Mouse (Mus musculus): Measurements from ENCODE around the gene Hist1h2bg.

Hist1h2bg gene

GRCm38 (mm10) chr13:23571022-23571503 lies at the start of gene Hist1h2bg, which contains the start of gene Hist1h2ae:
Hist1h2bg (plus strand) TSS chr13:23571396.
Hist1h2ae (minus strand) TSS chr13:23571220.
- DNase-seq = peak; percentile 73

- peak; percentile 70 for DNase-seq
Observed at GRCm38 (mm10) chr13:23521703-23522102, 49.5 kb upstream of the Hist1h2bg start.

GRCm38 (mm10) chr13:23523976-23524375 lies 47.2 kb upstream of the Hist1h2bg start:
- no peak for DNase-seq

GRCm38 (mm10) chr13:23524654-23525053 lies 46.5 kb upstream of the Hist1h2bg start:
- peak; percentile 70 for DNase-seq

GRCm38 (mm10) chr13:23525901-23526300 lies 45.3 kb upstream of the Hist1h2bg start:
- no peak for DNase-seq

GRCm38 (mm10) chr13:23526312-23526711 lies 44.9 kb upstream of the Hist1h2bg start:
- DNase-seq = peak; percentile 89

GRCm38 (mm10) chr13:23529005-23529404 lies 42.2 kb upstream of the Hist1h2bg start:
- DNase-seq = no peak

GRCm38 (mm10) chr13:23529480-23530165 lies 41.6 kb upstream of the Hist1h2bg start:
- DNase-seq = no peak

- DNase-seq = peak; percentile 68
Observed at GRCm38 (mm10) chr13:23530181-23530900, 40.9 kb upstream of the Hist1h2bg start.

- DNase-seq = peak; percentile 99
Observed at GRCm38 (mm10) chr13:23530901-23531875, 40.0 kb upstream of the Hist1h2bg start, which contains the start of gene Hist1h4h. Hist1h4h (plus strand) TSS chr13:23531050.

- DNase-seq = no peak
Observed at GRCm38 (mm10) chr13:23532262-23533075, 38.7 kb upstream of the Hist1h2bg start.

GRCm38 (mm10) chr13:23533560-23534367 lies 37.4 kb upstream of the Hist1h2bg start, which contains the start of gene Hist1h2af:
Hist1h2af (plus strand) TSS chr13:23533906.
- DNase-seq = peak; percentile 84

- no peak for DNase-seq
Observed at GRCm38 (mm10) chr13:23534368-23535131, 36.6 kb upstream of the Hist1h2bg start.

GRCm38 (mm10) chr13:23535137-23536075 lies 35.8 kb upstream of the Hist1h2bg start, which contains the start of gene Hist1h3g:
Hist1h3g (plus strand) TSS chr13:23535422.
- peak; percentile 89 for DNase-seq

- no peak for DNase-seq
Observed at GRCm38 (mm10) chr13:23536076-23536822, 34.9 kb upstream of the Hist1h2bg start.

- no peak for DNase-seq
Observed at GRCm38 (mm10) chr13:23537006-23537710, 34.0 kb upstream of the Hist1h2bg start.

- DNase-seq = no peak
Observed at GRCm38 (mm10) chr13:23538249-23538648, 32.9 kb upstream of the Hist1h2bg start.

Data from cerebellum, adult 9-11 months (tissue).